Mouse (Mus musculus) brain, embryonic 14.5 days (tissue): ENCODE measurements around the gene Adam12.

Source experiments
- CTCF ChIP-seq: fragments of 200-500 bp; IDR thresholded peaks from 2 replicates; pipeline ENCODE4 v1.5.1; 2012; ENCODE audit warnings: inconsistent platforms, mild to moderate bottlenecking, moderate library complexity, borderline replicate concordance; ENCODE audit not compliant: insufficient read depth, insufficient read length; ENCODE audit errors: extremely low read depth
- POLR2A ChIP-seq: fragments of 200-500 bp; IDR thresholded peaks from 2 replicates; pipeline ENCODE4 v1.6.1; 2012; ENCODE audit warnings: mild to moderate bottlenecking, inconsistent platforms, borderline replicate concordance; ENCODE audit not compliant: poor library complexity, insufficient read depth, insufficient read length, severe bottlenecking; ENCODE audit errors: extremely low read depth

- TF ChIP-seq CTCF (no peak), POLR2A (no peak)
These were observed 261.5 kb downstream of the Adam12 start for GRCm38 (mm10) chr7:133970407-133970806.
